Mouse (Mus musculus) bone marrow, adult 2 months (tissue): Measurements from ENCODE around the gene Slc35e4.

Experiments used
- CTCF ChIP-seq: fragments of 200-500 bp; IDR thresholded peaks from 2 replicates; pipeline ENCODE4 v1.5.1; 2011; ENCODE audit warnings: low read length, control low read depth; ENCODE audit not compliant: control insufficient read depth, insufficient read depth
- POLR2A ChIP-seq: fragments of 200-500 bp; IDR thresholded peaks from 2 replicates; pipeline ENCODE4 v1.6.1; 2011; ENCODE audit warnings: low read depth, mild to moderate bottlenecking, control low read depth, low read length, borderline replicate concordance; ENCODE audit not compliant: control insufficient read depth

- peak; percentile 70 for TF ChIP-seq CTCF
- TF ChIP-seq POLR2A: no peak
Observed at GRCm38 (mm10) chr11:3879836-3880235, 34.6 kb downstream of the Slc35e4 start.
